Mouse (Mus musculus) ovary, postnatal 10 days (tissue): ENCODE data around the gene Oas1h.
"Not testable (repeated sequence)": the region's sequence is repeated elsewhere in the genome, so short reads cannot be mapped to it uniquely, and the experiment has no call there.

Experiments
- DNase-seq: peaks from one replicate; pipeline ENCODE4 v3.0.0; 2022; ENCODE audit warnings: low spot score

Gene Oas1h

DNA sequence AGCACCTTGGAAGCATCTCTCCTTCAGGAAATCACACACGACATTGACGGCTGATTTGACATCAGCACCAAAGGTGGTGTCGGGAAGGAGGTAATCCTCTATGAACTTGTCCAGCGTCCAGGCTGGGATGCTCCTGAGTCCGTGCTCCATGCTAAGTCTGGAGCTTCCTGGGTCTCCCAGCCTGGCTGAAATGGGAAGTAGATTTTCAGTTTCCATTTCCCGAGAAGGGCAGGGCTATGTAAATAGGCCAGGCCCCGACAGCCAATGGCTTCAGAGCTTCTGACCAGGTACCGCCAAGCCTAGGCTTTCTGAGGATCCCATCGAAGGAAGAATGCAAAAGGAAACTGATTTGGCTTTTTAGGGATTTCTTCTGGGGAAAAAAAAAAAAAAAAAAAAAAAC is 26.2 kb downstream of the Oas1h start, which contains the start of gene Oas1g:
TSS of gene Oas1g (minus strand) at position 201 of the 400 bp plus-strand sequence.
- DNase-seq = not testable (repeated sequence)

DNA sequence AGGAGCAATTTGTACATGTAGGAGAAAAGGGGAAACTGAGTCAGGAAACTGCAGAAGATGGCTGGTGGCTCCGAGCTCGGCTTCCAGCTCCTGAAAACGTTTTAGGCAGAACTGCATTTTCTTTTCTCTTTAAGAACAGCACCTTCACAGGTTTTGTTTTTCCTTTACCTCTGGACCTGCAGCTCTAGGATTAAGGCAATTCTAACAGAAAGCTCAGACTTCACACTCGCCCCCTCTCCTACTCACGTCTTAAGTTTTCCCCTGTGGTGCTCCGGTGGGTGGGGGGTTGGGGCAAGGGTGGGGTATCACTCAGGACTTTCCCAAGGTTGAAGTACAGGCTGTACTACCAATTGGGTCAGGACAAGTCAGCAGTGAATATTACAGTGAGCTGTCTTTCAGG is 26.6 kb downstream of the Oas1h start:
- no peak for DNase-seq

DNA sequence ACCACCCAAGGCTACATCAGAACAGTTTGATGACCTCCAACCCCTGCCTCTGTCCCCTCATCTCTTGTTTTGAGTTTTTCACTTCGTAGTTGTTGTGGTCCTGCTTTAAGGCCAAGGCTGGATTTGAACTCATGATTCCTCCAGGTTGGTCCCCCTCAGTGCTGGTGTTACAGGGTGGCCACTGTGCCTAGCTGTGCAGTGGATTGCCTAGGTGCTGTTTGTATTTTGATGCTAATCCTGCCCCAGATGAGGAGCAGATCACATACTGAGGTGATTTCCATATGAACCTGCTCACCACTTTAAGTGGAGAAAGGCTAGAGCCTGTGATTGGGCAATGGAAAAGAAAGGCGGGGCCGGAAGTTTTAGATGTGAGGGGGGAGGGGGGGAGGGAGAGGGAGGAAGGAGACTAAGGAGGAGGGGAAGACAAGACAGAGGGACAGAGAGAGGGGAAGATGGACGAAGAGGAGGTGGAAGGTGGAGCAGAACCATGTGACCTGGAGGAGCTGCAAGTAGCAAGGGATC is 27.1 kb downstream of the Oas1h start:
- DNase-seq = not testable (repeated sequence)

DNA sequence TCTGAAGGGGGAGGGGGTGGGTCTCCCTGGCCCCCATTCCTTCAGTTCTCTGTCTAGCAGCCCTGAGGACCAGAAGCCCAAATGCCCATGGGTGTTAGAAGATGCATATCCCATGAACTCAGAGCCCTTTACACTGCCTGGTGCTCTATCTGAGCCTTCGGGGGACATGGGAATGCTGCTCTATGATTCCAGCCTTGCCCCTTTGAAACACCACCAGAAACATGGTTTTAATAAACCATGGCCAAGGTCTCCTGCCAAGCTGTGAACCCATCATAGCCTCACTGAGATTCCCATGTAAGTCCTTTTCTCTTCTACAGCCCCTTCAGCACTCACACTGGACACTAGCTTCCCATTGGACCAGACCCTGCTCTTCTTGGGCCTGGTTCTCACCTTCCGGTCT is 28.8 kb downstream of the Oas1h start:
- DNase-seq = no peak

DNA sequence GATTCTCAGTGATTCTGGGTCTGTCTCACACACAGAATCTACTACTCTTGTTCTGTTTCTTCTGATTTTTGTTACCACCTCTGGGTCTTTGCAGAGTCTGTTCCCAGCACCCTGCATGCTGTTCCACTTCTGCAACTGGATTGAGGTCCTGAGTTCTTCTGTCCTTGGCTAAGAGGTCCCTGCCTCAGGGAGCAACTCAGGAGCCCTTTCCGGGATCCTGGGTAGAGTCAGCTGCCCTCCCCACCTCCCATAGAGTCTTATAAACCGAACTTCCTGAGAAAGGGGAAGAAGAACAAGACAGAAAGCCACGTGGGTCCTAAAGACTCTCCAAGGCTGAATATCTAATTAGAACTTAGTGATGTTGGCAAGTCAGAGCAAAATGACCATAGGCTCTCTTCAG is 29.8 kb downstream of the Oas1h start:
- DNase-seq = no peak

DNA sequence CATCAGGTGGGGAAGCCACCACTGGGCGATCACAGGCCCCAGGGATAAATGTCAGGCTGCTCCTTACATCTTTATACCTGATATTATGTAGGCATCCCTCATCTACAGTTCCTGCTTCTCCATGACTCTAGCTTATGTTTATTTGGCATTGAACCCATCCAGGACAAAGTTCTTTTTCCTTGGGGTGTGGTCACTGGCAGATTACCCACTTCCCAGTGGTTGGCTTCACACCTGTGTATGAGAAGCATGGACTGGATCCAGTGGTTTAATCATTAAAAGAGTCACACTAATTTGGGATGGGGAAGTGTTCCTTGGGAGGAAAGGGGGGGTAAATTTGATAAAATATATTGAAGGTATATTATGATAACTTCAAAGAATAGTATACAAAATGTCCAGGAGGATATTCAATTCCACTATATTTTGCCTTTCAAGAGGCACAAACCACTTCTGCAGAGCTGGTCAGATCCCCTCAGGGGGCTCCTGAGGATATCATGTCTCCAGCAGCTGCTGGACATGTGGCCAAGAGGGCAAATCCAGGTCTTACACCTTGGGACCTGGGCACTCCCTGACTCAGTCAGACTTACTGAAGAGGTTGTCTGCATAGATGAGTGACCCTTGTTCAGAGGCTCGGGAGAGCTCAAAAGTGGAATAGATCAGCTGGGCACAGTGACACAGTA is 30.5 kb downstream of the Oas1h start:
- not testable (repeated sequence) for DNase-seq

DNA sequence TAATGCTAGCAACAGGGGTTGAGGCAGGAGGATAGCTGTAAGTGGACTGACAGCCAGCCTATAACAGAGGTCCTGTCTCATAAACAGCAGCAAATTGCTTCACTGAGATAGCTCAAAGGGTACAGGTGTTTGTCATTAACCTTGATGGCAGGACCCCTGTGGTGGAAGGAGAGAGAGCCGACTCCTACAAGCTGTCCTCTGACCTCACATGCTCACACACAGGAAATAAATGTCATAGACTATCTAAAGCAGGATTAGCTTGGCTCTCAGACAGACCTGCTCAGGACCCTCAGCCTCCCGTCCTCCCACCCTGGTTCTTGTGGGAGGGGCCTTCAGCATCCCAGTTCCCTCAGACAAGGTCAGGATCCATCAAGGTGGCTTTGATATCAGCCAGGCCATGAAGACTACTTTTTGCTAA is 31.0 kb downstream of the Oas1h start:
- no peak for DNase-seq

DNA sequence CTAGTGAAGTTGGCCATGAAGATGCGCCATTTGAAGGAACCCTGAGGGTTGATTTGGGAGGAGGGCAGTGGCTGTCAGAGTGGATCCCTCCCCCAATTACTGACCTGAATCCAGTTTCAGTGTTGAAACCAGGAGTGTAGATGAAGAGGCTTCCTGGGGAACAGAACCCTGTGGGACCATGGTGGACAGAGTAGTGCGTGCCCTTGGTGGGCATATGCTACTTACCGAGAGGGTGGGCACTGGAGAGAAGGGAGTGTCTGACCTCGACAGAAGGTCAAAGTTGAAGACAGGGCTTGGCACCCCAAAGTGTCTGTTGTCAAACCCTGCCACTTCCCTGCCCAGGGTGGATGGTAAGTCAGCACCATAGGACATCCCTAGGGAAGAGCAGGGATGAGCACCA is 32.6 kb downstream of the Oas1h start:
- DNase-seq = not testable (repeated sequence)

DNA sequence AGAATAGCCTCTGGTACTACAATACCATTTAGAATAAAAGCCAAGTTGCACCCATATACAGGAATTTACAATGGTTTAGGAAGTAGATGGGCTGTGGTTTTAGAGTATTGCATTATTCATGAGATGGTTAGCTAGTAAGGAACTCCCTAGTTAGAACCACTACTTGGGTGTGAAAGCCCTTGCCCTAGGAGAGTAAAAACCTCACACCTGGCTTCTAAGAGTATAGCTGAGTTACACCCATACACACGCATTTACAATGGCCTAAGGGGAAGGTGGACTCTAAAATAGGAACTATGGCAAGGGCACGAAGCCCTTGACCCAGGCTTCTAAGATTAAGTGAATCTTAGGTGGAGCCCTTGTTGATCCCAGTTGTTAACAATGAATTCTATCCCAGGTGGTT is 33.5 kb downstream of the Oas1h start:
- DNase-seq = not testable (repeated sequence)

DNA sequence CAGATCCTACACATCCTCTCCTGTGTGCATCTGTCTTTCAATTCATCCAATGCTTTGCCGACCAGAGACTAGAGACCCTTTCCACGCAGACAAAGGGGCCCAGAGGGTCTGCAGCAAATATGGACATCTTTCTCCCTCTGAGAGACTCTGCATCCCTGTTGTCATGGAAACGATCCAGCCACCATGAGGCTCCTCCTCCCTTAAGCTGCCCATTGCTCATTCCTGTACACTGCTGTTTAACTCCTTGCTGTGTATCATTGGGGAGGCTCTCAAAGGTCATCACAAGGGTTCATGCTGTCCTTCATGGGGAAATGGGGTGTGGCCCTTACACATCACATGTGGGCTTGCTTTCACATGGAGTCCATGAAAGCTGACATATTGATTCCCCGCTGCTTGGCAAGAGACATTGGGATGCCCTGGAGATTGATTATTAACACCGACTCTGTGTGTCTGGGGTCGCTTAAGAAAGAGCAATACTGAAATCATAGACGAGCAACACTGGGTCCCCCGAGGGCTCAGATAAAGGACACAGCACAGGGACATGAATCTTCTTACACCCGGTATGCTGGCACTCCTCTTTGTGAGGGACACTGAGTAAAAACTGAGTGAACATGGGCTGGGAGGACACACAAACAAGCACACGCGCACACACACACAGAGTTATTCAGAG is 34.1 kb downstream of the Oas1h start:
- no peak for DNase-seq

DNA sequence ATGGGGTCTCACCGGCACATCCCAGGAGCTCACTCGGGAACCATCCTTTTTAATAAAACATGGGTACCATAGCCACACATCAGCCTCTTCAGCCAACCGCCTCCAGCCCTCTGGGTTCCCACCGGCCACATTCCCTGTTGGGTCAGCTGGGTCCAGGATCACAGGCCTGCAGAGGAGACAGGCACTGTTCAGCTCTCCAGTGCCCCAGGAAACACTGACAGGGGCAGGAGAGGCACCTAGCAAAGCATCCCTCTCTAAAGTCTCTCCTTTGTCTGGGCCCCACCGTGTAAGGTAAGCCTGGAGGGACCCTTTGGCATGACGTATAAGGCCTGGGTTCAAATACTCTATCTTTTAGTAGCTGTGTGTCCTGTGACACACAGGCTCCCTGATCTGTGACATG is 37.1 kb downstream of the Oas1h start:
- no peak for DNase-seq

DNA sequence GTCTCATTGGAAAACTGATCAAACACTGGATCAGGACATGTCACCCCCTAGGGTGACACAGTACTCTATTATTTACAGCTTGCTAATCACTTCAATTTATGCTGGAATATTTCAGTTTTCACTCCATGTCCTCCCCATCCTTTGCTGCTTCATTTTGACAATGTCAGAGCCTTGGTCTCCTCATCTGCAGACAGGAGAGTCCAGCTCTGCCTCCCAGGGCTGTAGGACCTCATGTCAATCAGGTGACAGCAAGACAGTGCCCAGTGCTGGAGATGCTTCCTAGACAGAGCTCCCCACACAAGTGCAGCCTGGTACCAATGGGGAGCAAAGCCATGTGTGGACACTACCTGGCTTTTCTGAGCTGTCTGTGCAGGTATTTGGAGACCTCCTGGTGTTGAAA is 37.5 kb downstream of the Oas1h start:
- no peak for DNase-seq

DNA sequence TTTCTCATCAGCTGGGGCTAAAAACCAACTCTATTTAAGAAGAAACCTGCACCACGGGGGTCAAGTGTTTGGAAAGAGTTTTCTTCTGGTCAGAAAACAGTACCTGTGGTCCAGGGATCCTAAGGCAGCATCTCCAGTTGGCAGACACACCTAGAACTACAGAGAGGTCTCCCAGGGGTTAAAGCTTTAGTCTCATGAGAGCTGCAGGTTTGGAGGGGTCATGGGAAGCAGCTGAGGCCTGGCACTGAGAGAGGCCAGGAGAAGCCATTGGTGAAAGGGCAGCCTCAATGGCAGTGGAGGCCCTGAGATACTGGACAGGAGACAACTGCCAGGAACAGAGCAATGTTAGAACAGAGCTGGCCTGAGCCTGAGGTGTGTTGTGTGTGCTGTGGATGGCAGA is 39.4 kb downstream of the Oas1h start:
- DNase-seq = no peak

DNA sequence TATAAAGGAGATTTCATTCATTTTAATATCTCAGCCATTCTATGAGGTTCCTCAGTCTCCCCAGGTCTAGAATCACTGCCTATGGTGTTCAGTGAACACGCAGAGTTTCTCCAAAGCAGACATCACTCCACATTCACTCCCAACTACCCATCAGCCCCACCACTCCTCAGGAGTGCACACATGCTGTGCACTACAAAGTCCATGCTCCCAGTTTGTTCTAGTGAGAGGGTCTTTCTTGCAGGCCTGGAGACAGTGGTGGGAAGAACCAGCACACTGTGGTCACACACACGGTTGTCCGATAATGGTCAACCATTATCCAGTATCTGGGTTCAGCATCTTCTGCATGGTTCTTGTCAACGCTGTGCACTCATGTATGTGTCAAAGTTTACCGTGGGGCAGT is 40.8 kb downstream of the Oas1h start:
- DNase-seq = no peak

DNA sequence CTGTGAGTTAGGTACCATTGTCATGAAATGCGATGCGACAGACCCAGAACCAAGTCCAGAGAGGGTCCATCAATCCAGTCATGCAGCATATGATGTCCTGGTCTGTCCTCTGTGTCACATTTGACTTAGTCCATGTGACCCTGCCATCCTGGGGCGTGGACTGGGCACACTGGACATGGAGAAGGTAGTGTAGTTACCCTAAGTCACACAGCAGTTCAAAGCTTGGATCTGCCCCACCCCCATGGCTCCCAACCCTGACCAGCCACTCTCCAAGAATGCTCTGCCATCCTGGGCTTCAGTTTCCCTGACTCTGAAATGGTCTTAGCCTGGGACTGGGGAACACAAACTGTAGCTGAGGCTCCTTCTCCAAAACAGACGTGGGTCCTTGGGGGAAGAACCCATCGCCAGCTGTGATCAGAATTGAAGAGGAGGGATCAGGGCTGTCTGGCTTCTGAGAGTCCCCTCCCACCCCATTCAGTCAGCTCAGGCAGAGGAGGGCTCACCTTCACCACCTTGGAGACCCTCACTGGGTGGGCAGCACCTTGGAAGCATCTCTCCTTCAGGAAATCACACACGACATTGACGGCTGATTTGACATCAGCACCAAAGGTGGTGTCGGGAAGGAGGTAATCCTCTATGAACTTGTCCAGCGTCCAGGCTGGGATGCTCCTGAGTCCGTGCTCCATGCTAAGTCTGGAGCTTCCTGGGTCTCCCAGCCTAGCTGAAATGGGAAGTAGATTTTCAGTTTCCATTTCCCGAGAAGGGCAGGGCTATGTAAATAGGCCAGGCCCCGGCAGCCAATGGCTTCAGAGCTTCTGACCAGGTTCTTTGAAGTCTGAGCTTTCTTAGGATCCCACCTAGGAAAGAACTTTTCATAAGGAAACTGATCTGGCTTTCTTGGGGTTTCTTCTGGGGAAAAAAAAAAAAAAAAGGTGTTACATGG is 45.8 kb downstream of the Oas1h start, which contains the start of gene Oas1a:
TSS of gene Oas1a (minus strand) at position 731 of the 943 bp plus-strand sequence.
- DNase-seq = not testable (repeated sequence)

DNA sequence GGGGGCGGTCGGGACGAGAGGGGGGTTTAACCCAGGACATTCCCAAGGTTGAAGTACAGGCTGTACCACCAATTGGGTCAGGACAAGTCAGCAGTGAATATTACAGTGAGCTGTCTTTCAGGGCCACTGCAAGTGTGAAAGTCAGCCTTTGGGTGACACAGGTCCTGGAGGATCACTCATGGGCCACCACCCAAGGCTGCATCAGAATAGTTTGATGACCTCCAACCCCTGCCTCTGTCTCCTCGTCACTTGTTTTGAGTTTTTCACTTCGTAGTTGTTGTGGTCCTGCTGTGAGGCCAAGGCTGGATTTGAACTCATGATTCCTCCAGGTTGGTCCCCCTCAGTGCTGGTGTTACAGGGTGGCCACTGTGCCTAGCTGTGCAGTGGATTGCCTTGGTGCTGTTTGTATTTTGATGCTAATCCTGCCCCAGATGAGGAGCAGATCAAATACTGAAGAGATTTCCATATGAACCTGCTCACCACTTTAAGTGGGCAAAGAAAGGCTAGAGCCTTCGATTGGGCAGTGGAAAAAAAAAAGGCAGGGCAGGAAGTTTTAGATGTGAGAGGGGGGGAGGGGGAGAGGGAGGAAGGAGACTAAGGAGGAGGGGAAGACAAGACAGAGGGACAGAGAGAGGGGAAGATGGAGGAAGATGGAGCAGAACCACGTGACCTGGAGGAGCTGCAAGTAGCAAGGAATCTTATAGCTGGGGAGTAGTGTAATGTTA is 47.1 kb downstream of the Oas1h start:
- no peak for DNase-seq

DNA sequence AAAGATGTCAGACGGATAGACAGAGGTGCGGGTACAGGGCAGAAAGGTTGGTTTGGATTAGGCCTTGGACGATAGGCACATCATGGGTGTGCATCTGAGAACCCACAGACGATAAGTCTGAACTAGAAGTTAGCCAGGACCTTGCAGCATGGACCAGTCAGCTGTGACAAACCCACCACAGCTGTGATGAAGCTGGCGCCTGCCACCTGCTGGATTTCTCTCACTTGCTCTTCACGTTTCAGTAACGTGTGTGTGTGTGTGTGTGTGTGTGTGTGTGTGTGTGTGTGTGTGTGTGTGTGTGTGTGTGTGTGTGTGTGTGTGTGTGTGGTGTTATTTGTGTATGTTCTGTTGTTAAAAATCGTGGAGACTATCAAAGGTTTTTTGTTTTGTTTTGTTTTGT is 53.0 kb downstream of the Oas1h start, which contains the start of gene Oas1d:
TSS of gene Oas1d (plus strand) at position 333 of the 400 bp plus-strand sequence.
- DNase-seq = not testable (repeated sequence)

DNA sequence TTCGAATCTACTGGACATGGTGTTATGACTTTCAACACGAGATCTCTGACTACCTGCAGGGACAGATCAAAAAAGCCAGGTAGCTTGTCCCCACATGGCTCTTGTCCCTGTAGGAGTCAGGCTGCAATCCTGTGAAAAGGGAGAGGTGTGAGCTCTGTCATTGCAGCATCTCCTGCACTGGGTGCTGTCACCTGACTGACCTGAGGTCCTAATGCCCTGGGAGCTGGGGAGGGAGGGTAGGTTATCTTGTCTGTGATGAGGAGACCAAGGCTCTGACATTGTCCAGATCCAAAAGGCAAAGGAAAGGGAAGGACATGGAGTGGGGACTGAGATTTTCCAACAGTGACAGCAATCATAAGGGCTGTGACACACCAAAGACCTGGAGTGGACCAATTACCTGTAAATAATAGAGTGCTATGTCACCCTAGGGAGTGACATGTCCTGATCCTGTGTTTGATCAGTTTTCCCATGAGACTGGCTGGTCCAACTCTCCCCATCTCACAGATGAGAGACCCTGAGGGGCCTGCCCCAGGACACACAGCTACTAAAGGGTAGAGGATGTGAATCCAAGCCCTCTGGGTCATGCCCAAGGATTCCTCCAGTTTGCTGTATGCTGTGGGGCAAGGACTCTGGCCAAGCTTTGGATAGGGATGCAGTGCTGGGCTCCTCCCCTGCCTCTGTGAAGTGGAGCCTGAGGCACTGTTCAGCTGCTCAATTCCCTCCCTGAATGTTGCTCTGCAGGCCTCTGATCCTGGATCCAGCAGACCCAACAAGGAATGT is 58.1 kb downstream of the Oas1h start:
- DNase-seq = not testable (repeated sequence)

DNA sequence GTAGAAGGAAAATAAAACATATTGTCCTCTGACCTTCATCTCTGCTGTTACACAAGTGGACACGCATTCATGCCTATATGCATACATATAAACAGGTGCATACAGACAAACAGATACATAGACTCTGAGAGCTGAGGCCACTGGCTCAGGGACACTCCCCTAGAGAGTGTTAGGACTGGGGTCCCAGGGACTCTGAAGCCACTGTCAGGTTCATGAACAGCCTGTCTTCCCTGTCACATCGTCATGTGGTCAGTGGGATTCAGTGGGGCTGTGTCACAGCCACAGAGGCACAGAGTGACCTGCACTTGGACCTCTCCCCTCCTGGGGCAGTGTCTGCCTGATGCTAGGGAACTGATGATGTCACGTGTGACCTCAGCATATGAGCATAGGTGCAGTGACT is 59.1 kb downstream of the Oas1h start:
- DNase-seq = no peak
